Mouse (Mus musculus) limb, embryonic 14.5 days (tissue): ENCODE measurements around the gene Zgrf1. TPM values are rescaled to one million over a fixed set of nuclear protein-coding genes. Genes with fewer than 3 reads are reported as not detected.

Experiments
- ATAC-seq: fragments of 200-750 bp; cut with Nextera tagmentation; 2 replicates; pipeline ENCODE4 v1.8.0; 2017; ENCODE audit warnings: low read depth, moderate number of reproducible peaks, moderate TSS enrichment; ENCODE audit not compliant: low FRiP score
- DNase-seq: peaks from one replicate; pipeline ENCODE4 v3.0.0-alpha.2; 2015; ENCODE audit warnings: low spot score
- H3K27ac ChIP-seq: fragments of 300-500 bp; sonication (generic); replicated peaks from 2 replicates; pipeline ENCODE4 v1.5.1; 2014; ENCODE audit warnings: low read depth, mild to moderate bottlenecking, low read length, moderate library complexity, mixed read lengths
- H3K27me3 ChIP-seq: fragments of 300-500 bp; sonication (generic); 2 replicates; pipeline ENCODE4 v1.6.1; 2014; ENCODE audit warnings: low read length, mixed read lengths; ENCODE audit not compliant: control insufficient read depth, insufficient read depth
- H3K36me3 ChIP-seq: fragments of 300-500 bp; sonication (generic); 2 replicates; pipeline ENCODE4 v1.6.1; 2014; ENCODE audit warnings: mild to moderate bottlenecking, low read length, moderate library complexity, mixed read lengths; ENCODE audit not compliant: control insufficient read depth, insufficient read depth
- H3K4me1 ChIP-seq: fragments of 300-500 bp; sonication (generic); 2 replicates; pipeline ENCODE4 v1.6.1; 2014; ENCODE audit warnings: antibody characterized with exemption, low read length, mixed read lengths; ENCODE audit not compliant: control insufficient read depth, insufficient read depth
- H3K4me2 ChIP-seq: fragments of 300-500 bp; sonication (generic); replicated peaks from 2 replicates; pipeline ENCODE4 v1.6.1; 2014; ENCODE audit warnings: low read depth, mild to moderate bottlenecking, low read length, moderate library complexity; ENCODE audit not compliant: severe bottlenecking
- H3K4me3 ChIP-seq: fragments of 300-500 bp; sonication (generic); replicated peaks from 2 replicates; pipeline ENCODE4 v1.5.1; 2014; ENCODE audit warnings: low read length
- H3K9ac ChIP-seq: fragments of 300-500 bp; sonication (generic); 2 replicates; pipeline ENCODE4 v1.6.1; 2014; ENCODE audit warnings: mild to moderate bottlenecking, low read depth, low read length, moderate library complexity; ENCODE audit not compliant: severe bottlenecking
- H3K9me3 ChIP-seq: fragments of 300-500 bp; sonication (generic); 2 replicates; pipeline ENCODE4 v1.6.1; 2016; ENCODE audit warnings: low read length; ENCODE audit not compliant: control insufficient read depth
- POLR2A ChIP-seq: fragments of 200-500 bp; IDR thresholded peaks from 2 replicates; pipeline ENCODE4 v1.8.0; 2012; ENCODE audit warnings: inconsistent platforms, mild to moderate bottlenecking, moderate library complexity, borderline replicate concordance; ENCODE audit not compliant: insufficient read depth, insufficient read length; ENCODE audit errors: extremely low read depth
- WGBS: fragments of 180-500 bp; shearing (Covaris S2); extraction: QIAGEN DNeasy Blood & Tissue Kit; methylation state at CpG from one replicate; pipeline ENCODE4 v1.1.7; 2014; 5-methylcytosine and 5-hydroxymethylcytosine counted together
- microRNA counts: library from miRNA; unstranded; fragments of <30 nt; microRNA quantifications from one replicate; lab custom pipeline; 2016
- microRNA-seq: library from miRNA; unstranded; fragments of <30 nt; microRNA quantifications from one replicate; pipeline ENCODE4, GENCODE M21; 2016
- polyA plus RNA-seq, 2 experiments: library from polyadenylated mRNA; depleted of rRNA in 1 of 2; stranded (reverse) in 1 of 2; unstranded in 1 of 2; fragments of >200 nt; fragmentation: Nextera tagmentation in 1 of 2; extraction: Ambion mirVana in 1 of 2; gene quantifications; 2 replicates each; pipeline versions ENCODE4 v1.2.1 to v1.2.3; 2012 to 2014

The Zgrf1 gene
- polyA plus RNA-seq, 2 experiments, result 8.1 to 14.1 TPM

DNA sequence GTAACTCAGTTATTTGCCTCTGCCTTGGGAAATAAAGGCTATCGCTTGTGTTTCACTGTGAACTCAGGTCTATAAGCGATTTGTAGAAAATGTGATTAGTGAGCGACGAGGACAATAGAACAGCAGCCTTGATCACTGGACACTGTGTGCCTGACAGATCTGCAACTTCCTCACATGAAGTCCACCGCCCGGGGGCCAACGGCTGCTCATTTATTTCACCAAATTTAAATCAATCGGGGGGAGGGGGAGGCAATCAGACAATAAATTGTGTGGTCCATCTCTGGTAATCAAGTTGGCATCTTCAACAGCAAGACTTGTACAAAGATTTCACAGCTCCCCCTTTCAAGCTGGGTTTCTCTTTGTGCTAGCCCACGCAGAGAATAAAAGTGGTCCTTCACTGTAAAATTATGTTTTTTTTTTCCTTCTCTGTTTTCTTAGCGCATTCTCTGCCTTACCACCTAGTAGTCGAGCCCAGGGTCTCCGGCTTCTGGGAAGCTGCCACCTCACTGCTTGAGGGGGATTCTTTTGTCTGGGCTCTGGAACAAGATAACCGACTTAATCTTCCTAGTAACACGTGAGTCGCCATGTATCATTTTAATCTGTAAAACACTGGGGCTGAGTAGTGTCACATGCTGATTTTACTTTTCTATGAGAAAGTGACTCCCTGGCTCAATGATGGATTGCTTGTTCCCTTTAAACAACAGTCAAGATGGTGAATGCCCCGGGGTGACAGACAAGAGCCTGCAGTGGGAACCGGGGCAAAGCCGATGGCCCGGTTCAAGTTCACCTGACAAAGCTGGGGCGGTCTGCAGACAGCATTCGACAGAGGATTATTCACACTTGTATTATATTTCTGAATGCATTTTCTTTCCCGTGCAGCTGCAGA lies 108.6 kb downstream of the Zgrf1 start:
- DNase-seq, result no peak
- H3K36me3 ChIP-seq, result no peaks in the 10 kb centered on the region
- 71% methylated on average over 22 of the region's 22 CpGs for WGBS
- ATAC-seq, result no peak
- H3K27ac ChIP-seq, result no peak overlapping the region
- no peak overlapping the region for H3K9ac ChIP-seq
- no peaks in the 10 kb centered on the region for H3K27me3 ChIP-seq
- H3K4me3 ChIP-seq, result no peak overlapping the region
- H3K4me1 ChIP-seq, result no peaks in the 10 kb centered on the region
- TF ChIP-seq POLR2A, result no peak
- H3K9me3 ChIP-seq, result no peaks in the 10 kb centered on the region
- no peak overlapping the region for H3K4me2 ChIP-seq

MicroRNA genes within 50 kb of the gene (microRNA counts, 519-probe panel; counts per million panel counts)
- not detected for microRNA mmu-miR-302a (lab: Ali Mortazavi, UCI)
- microRNA mmu-miR-302b (lab: Ali Mortazavi, UCI), result not detected
- not detected for microRNA mmu-miR-302c (lab: Ali Mortazavi, UCI)
- microRNA mmu-miR-302d (lab: Ali Mortazavi, UCI), result not detected
- microRNA mmu-miR-367 (lab: Ali Mortazavi, UCI), result 2,407 counts per million, percentile 39 among the panel's probes with 10 or more counts

Small RNAs within 50 kb of the gene (microRNA-seq; reads per million reads assigned to microRNA genes)
- gene Mir302a (17.4 reads per million, percentile 27 among the genes with 10 or more reads in this experiment), gene Mir302b (8.2 reads per million, percentile 19 among the genes with 10 or more reads in this experiment), gene Mir302c (2.1 reads per million), gene Mir302d (16.3 reads per million, percentile 26 among the genes with 10 or more reads in this experiment), gene Mir367 (not detected)

Other genes starting within 250 kb of the Zgrf1 start
- gene Ank2, start 54.1 kb upstream of the Zgrf1 start, polyA plus RNA-seq (2012; rRNA removed), result 41.3 and 41.6 TPM in 2 replicates
- gene Ank2, start 54.1 kb upstream of the Zgrf1 start, polyA plus RNA-seq (2014; fragmentation: Nextera tagmentation; extraction: Ambion mirVana), result 33.0 and 34.5 TPM in 2 replicates
- gene Larp7, start 140 bp upstream of the Zgrf1 start, polyA plus RNA-seq (2012; rRNA removed), result 15.5 and 35.4 TPM in 2 replicates
- gene Larp7, start 140 bp upstream of the Zgrf1 start, polyA plus RNA-seq (2014; fragmentation: Nextera tagmentation; extraction: Ambion mirVana), result 49.6 and 51.1 TPM in 2 replicates
- gene Neurog2, start 79.6 kb downstream of the Zgrf1 start, polyA plus RNA-seq (2012; rRNA removed), result 0.15 and 0.80 TPM in 2 replicates
- not detected in 2 replicates for gene Neurog2, start 79.6 kb downstream of the Zgrf1 start, polyA plus RNA-seq (2014; fragmentation: Nextera tagmentation; extraction: Ambion mirVana)
- gene Alpk1, start 227.0 kb downstream of the Zgrf1 start, polyA plus RNA-seq (2012; rRNA removed), result 2.3 and 3.0 TPM in 2 replicates
- gene Alpk1, start 227.0 kb downstream of the Zgrf1 start, polyA plus RNA-seq (2014; fragmentation: Nextera tagmentation; extraction: Ambion mirVana), result 0.86 and 1.5 TPM in 2 replicates
- gene Tifa, start 236.3 kb downstream of the Zgrf1 start, polyA plus RNA-seq (2012; rRNA removed), result 1.8 and 2.2 TPM in 2 replicates
- gene Tifa, start 236.3 kb downstream of the Zgrf1 start, polyA plus RNA-seq (2014; fragmentation: Nextera tagmentation; extraction: Ambion mirVana), result 3.7 and 3.8 TPM in 2 replicates